Mouse (Mus musculus) myocyte (in vitro differentiated cells): ENCODE results near the gene Rab1a. TPM values are rescaled to one million over a fixed set of nuclear protein-coding genes. Genes with fewer than 3 reads are reported as not detected.

ENCODE experiments used
- H3K27me3 ChIP-seq: one replicate; pipeline ENCODE4 v1.6.1; 2011; ENCODE audit not compliant: control insufficient read depth, insufficient read depth, insufficient read length
- H3K36me3 ChIP-seq: one replicate; pipeline ENCODE4 v1.6.1; 2011; ENCODE audit not compliant: control insufficient read depth, insufficient read depth
- H3K4me2 ChIP-seq: one replicate; pipeline ENCODE4 v1.6.1; 2011; ENCODE audit warnings: low read depth, control low read depth
- H3K4me3 ChIP-seq: one replicate; pipeline ENCODE4 v1.5.1; 2011; ENCODE audit warnings: mild to moderate bottlenecking, control low read depth, moderate library complexity
- H3K79me2 ChIP-seq: one replicate; pipeline ENCODE4 v1.6.1; 2011; ENCODE audit not compliant: control insufficient read depth, insufficient read depth
- H3ac ChIP-seq: one replicate; pipeline ENCODE4 v1.6.1; 2011; ENCODE audit not compliant: control insufficient read depth, insufficient read length
- CEBPB ChIP-seq: IDR thresholded peaks from 2 replicates; pipeline ENCODE4 v1.6.1; 2011; ENCODE audit warnings: mild to moderate bottlenecking, moderate library complexity; ENCODE audit not compliant: poor library complexity, insufficient read depth, severe bottlenecking
- E2F4 ChIP-seq: IDR thresholded peaks from one replicate; pipeline ENCODE4 v1.6.1; 2011; ENCODE audit warnings: mild to moderate bottlenecking, control low read depth, moderate library complexity; ENCODE audit not compliant: insufficient read depth
- MAX ChIP-seq: IDR thresholded peaks from one replicate; pipeline ENCODE4 v1.6.1; 2011; ENCODE audit warnings: low read depth, mild to moderate bottlenecking, control low read depth
- MYOD1 ChIP-seq, 3 experiments: IDR thresholded peaks; one replicate each; pipeline ENCODE4 v1.6.1; 2011; ENCODE audit warnings: control low read depth in 2 of 3, low read depth in 2 of 3, mild to moderate bottlenecking in 2 of 3, moderate library complexity in 1 of 3; ENCODE audit not compliant: insufficient read length in 2 of 3, control insufficient read depth in 1 of 3
- MYOG ChIP-seq, 3 experiments: IDR thresholded peaks; one replicate each; pipeline ENCODE4 v1.6.1; 2011; ENCODE audit warnings: control low read depth in 2 of 3, low read depth in 2 of 3, mild to moderate bottlenecking in 2 of 3; ENCODE audit not compliant: insufficient read length in 2 of 3, control insufficient read depth in 1 of 3, insufficient read depth in 1 of 3
- POLR2A ChIP-seq: IDR thresholded peaks from one replicate; pipeline ENCODE4 v1.6.1; 2011; ENCODE audit warnings: low read depth, mild to moderate bottlenecking, control low read depth, moderate library complexity; ENCODE audit not compliant: insufficient read length
- POLR2AphosphoS2 ChIP-seq: IDR thresholded peaks from one replicate; pipeline ENCODE4 v1.6.1; 2011; ENCODE audit warnings: low read depth, control low read depth; ENCODE audit not compliant: insufficient read length
- REST ChIP-seq: IDR thresholded peaks from one replicate; pipeline ENCODE4 v1.6.1; 2011; ENCODE audit warnings: mild to moderate bottlenecking, control low read depth, moderate library complexity; ENCODE audit not compliant: insufficient read depth, insufficient read length
- SRF ChIP-seq: IDR thresholded peaks from one replicate; pipeline ENCODE4 v1.6.1; 2011; ENCODE audit warnings: low read depth; ENCODE audit not compliant: control insufficient read depth, insufficient read length
- TCF12 ChIP-seq: IDR thresholded peaks from one replicate; pipeline ENCODE4 v1.6.1; 2011; ENCODE audit warnings: mild to moderate bottlenecking, control low read depth; ENCODE audit not compliant: poor library complexity, insufficient read depth, severe bottlenecking
- TCF3 ChIP-seq: IDR thresholded peaks from one replicate; pipeline ENCODE4 v1.6.1; 2011; ENCODE audit warnings: low read depth, control low read depth; ENCODE audit not compliant: insufficient read length
- USF1 ChIP-seq: IDR thresholded peaks from one replicate; pipeline ENCODE4 v1.6.1; 2011; ENCODE audit warnings: low read depth, mild to moderate bottlenecking, control low read depth, moderate library complexity
- polyA plus RNA-seq: library from polyadenylated mRNA; unstranded; fragments of >200 nt; fragmentation: generic; extraction: Trizol; gene quantifications from one replicate; pipeline ENCODE4 v1.2.1, GENCODE M21; 2012; ENCODE audit warnings: missing spikeins

Rab1a gene
- polyA plus RNA-seq, 1 experiment = 107 TPM

DNA sequence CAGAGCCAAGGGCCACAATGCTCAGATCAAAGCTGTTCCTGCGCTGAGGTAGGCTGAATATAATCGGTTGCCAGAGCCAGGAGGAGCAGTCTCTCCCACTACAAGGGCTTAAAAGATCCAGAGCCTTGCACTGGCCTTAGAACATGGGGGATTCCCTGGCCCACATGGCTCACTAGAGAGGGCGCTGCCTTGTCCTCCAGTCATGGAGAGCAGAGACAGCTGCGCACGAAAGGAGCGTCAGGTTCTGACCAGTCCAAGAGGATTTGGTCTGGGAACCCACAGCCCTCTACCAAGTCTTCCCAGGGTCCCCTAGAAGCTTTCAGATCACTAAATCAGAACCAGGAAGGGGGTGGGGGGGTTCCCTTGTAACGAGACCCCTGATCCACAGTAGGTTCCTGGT, 40.1 kb downstream of the Rab1a start:
- H3K36me3 ChIP-seq = peaks cover 38% of the 10 kb centered on the region
- H3K79me2 ChIP-seq = peaks cover 22% of the 10 kb centered on the region
- H3ac ChIP-seq = no peak overlapping the region
- no peaks in the 10 kb centered on the region for H3K27me3 ChIP-seq
- no peak overlapping the region for H3K4me3 ChIP-seq
- TF ChIP-seq TCF3 (no peak), USF1 (no peak), MAX (no peak), POLR2AphosphoS2 (no peak), SRF (no peak), MYOD1 (IDR thresholded peaks at IDR 0.05; ENCODE audit: control insufficient read depth in 1 of 3, insufficient read length in 2 of 3, low read depth in 2 of 3) (no peak), TCF12 (no peak), POLR2A (no peak), MYOG (IDR thresholded peaks at IDR 0.05; ENCODE audit: control insufficient read depth in 1 of 3, insufficient read depth in 1 of 3, insufficient read length in 2 of 3, low read depth in 2 of 3) (no peak), REST (no peak), CEBPB (no peak), E2F4 (no peak)
- H3K4me2 ChIP-seq = no peak overlapping the region

DNA sequence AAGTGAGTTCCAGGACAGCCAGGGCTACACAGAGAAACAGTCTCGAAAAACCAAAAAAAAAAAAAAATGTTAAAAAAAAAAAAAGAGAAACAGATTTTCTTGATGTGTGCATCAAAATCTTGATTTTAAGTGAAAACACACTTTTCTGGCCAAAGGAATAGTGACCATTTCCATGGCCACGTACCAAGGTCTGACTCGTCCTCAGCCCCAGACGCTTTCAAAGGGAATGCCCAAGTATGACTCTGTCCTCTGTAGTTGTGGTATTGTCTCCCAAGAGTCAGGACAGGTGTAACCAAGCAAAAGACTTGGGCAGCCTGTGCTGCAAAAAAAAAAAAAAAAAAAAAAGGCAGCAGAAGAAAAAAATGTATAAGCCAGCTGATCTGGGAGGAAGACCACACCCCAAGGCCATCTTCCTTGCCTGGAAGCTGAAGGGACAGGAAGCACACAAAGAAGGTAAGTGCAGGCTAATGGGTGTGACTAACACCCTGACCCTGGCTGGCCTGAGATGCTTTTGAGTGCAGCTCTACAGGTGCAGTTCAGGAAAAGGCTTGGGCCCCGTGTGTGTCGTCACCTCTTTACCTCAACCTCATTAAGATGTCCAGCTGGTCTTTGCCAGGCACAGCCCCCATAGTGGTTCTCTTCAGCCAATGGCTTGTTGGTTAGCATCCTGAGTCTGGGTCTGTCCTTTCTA, 41.3 kb downstream of the Rab1a start:
- peak; percentile 57 for TF ChIP-seq POLR2AphosphoS2
- TF ChIP-seq TCF3 = no peak
- Histone ChIP-seq H3K4me3 (no peak overlapping the region), H3K4me2 (no peak overlapping the region), H3ac (no peak overlapping the region), H3K79me2 (peaks cover 32% of the 10 kb centered on the region), H3K36me3 (peaks cover 32% of the 10 kb centered on the region), H3K27me3 (no peaks in the 10 kb centered on the region)

DNA sequence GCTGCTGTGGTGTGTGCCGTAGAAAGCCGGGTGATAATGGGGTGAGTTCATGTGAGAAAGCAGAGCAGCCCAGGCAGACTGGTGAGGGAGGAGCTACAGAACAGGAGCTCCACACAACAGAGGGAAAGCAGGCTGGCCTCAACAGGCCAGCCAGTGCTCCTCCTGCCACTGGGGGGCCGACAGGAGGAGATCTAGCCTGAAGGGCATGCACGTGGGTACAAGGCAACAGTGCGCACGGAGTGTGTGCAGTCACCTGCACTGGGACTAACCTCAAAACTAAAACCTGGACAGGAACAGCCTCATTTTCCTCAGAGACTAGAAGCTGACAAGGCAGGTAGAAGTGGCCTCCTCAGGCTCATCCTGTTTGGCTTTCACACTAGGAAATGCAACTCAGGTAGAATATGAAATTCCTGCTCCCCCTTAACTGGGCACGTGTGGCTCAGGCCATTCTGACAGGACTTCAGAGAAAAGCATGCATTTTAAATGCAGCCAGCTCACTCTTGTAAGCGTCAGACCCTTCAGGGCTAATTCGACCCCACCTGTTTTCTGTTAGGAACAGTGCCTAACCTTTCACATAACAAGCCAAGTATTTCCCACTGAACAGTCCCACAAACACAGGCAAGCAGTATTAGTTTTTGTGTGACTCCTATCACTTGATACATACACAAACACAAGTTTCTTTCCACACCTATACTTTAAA, 42.1 kb downstream of the Rab1a start:
- no peak overlapping the region for H3ac ChIP-seq
- TF ChIP-seq MYOD1 (IDR thresholded peaks at IDR 0.05; ENCODE audit: control insufficient read depth in 1 of 3, insufficient read length in 2 of 3, low read depth in 2 of 3) = no peak
- TF ChIP-seq REST = no peak
- no peak for TF ChIP-seq TCF12
- TF ChIP-seq MAX = no peak
- no peak for TF ChIP-seq MYOG (IDR thresholded peaks at IDR 0.05; ENCODE audit: control insufficient read depth in 1 of 3, insufficient read depth in 1 of 3, insufficient read length in 2 of 3, low read depth in 2 of 3)
- no peak for TF ChIP-seq SRF
- TF ChIP-seq POLR2AphosphoS2 = no peak
- TF ChIP-seq E2F4 = no peak
- no peak for TF ChIP-seq USF1
- no peak for TF ChIP-seq TCF3
- no peak for TF ChIP-seq POLR2A
- TF ChIP-seq CEBPB = no peak

DNA sequence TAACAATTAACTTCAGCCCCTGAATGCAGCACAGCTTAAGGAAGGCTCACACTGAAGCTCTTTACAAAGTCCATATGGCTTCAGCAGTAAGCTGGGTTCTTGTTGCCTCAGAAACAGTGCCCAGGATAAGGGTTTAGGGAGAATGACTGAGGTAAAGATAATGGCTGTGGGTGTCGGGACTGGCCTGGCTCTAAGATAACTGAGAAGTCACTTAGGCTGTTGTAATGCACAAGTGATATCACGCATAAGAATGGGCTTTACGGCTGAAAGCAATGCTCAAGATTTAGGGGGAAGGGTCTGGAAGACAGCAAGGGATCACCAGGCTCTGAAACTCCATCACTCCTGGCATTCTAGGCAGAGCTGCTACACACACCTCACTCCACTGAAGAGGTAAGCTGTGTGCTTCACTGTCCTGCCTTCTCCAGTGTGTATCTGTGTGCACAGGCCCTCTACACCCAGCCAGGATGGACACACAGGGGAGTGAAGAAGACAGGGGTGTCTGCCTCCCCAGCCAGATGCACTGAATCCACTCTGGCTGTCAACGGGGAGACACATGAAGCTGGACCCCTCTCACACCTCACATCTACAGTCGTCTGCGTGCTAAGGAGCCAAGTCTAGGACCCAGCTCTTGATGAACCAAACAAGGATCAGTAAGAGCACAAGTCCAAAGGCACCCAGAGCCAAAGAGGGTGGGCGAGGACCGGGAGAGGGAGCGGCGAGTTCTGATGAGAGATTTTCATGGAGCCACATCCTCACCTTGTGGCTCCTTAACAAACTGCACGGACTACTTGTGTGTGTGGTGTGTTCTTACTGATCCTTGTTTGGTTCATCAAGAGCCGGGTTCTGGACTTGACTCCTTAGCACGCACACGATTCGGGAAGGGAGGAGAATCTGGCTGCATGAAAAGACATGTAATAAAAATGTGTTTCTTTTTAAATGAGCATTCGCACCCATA, 43.4 kb downstream of the Rab1a start:
- H3K36me3 ChIP-seq = peaks cover 15% of the 10 kb centered on the region
- H3K27me3 ChIP-seq = no peaks in the 10 kb centered on the region
- TF ChIP-seq MYOD1 (IDR thresholded peaks at IDR 0.05; ENCODE audit: control insufficient read depth in 1 of 3, insufficient read length in 2 of 3, low read depth in 2 of 3) = no peak
- no peak for TF ChIP-seq TCF3
- TF ChIP-seq MYOG (IDR thresholded peaks at IDR 0.05; ENCODE audit: control insufficient read depth in 1 of 3, insufficient read depth in 1 of 3, insufficient read length in 2 of 3, low read depth in 2 of 3) = no peak
- TF ChIP-seq CEBPB = no peak
- no peak for TF ChIP-seq SRF
- no peak for TF ChIP-seq TCF12
- no peak for TF ChIP-seq REST
- no peak for TF ChIP-seq POLR2AphosphoS2
- TF ChIP-seq POLR2A = no peak
- TF ChIP-seq E2F4 = no peak
- no peak for TF ChIP-seq USF1
- TF ChIP-seq MAX = no peak
- peaks cover 38% of the 10 kb centered on the region for H3K79me2 ChIP-seq
- no peak overlapping the region for H3K4me2 ChIP-seq
- no peak overlapping the region for H3ac ChIP-seq
- H3K4me3 ChIP-seq = no peak overlapping the region

More for the DNA sequence above, 42.1 kb downstream of the Rab1a start:
- Histone ChIP-seq H3K4me2 (no peak overlapping the region), H3K27me3 (no peaks in the 10 kb centered on the region), H3K79me2 (peaks cover 36% of the 10 kb centered on the region), H3K4me3 (no peak overlapping the region), H3K36me3 (peaks cover 27% of the 10 kb centered on the region)
